Mouse (Mus musculus): ENCODE results near the gene Adgrf5. TPM values are rescaled to one million over a fixed set of nuclear protein-coding genes. Genes with fewer than 3 reads are reported as not detected.
"Not testable (repeated sequence)": the region's sequence is repeated elsewhere in the genome, so short reads cannot be mapped to it uniquely, and the experiment has no call there.

The Adgrf5 gene
- 7.2 and 10.5 TPM in 2 replicates for polyA plus RNA-seq (2016; fragmentation: Nextera tagmentation; extraction: Ambion mirVana)

GRCm38 (mm10) chr17:43359826-43360619 lies at the start of gene Adgrf5:
Gene Adgrf5, plus strand, starts transcription at chr17:43360451.
- Histone ChIP-seq H3K27ac (peak within 1 kb of the TSS; percentile 56; the same call in 1 of the 2 replicates), H3K4me3 (peak within 1 kb of the TSS; percentile 15; the same call in 1 of the 2 replicates), H3K9me3 (replicated peaks) (no peaks in the 10 kb centered on the region), H3K36me3 (no peaks in the 10 kb centered on the region), H3K27me3 (ENCODE audit: low read depth, poor library complexity, severe bottlenecking) (no peaks in the 10 kb centered on the region), H3K4me1 (peaks cover 22% of the 10 kb centered on the region)
- WGBS: 65% methylated on average over 16 of the region's 16 CpGs
- DNase-seq (ENCODE audit: low spot score): no peak

DNA sequence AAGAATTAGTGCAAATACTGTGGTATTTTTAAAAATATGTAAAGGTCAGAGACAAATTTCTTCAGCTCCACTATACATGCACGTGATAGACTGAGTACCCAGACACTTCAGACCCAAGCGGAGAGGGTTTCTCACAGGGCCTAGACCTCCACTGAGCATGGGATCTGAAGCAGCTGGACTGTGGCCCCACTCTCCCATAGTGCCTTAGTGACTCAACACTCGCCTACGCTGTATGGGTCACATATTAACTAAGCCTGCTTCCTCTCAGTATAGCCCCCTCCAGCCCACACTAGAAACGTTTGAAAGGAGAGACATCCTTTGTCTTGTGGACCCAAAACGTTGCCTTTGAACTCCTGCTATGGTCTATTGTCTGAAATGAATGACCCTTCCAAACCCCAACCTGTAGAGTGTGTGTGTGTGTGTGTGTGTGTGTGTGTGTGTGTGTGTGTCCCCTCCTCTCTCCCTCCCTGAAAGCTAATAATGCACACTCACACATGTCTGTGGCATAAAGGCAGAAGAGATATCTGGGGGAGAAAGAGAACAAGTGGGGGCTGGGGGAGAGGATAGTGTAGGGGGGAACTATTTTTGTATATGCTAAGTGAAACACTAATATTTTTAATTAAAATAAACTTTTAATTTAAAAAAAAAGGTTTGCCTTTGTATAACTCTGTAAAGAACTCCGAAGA lies 34.1 kb upstream of the Adgrf5 start:
- H3K9me3 ChIP-seq (replicated peaks): no peaks in the 10 kb centered on the region
- H3K4me1 ChIP-seq: peaks cover 12% of the 10 kb centered on the region
- no peaks in the 10 kb centered on the region for H3K27me3 ChIP-seq (ENCODE audit: low read depth, poor library complexity, severe bottlenecking)
- no peak overlapping the region for H3K4me3 ChIP-seq
- WGBS: 65% methylated on average over 7 of the region's 7 CpGs
- peak overlapping the region; percentile 91 for H3K27ac ChIP-seq
- DNase-seq (ENCODE audit: low spot score): no peak
- no peaks in the 10 kb centered on the region for H3K36me3 ChIP-seq

DNA sequence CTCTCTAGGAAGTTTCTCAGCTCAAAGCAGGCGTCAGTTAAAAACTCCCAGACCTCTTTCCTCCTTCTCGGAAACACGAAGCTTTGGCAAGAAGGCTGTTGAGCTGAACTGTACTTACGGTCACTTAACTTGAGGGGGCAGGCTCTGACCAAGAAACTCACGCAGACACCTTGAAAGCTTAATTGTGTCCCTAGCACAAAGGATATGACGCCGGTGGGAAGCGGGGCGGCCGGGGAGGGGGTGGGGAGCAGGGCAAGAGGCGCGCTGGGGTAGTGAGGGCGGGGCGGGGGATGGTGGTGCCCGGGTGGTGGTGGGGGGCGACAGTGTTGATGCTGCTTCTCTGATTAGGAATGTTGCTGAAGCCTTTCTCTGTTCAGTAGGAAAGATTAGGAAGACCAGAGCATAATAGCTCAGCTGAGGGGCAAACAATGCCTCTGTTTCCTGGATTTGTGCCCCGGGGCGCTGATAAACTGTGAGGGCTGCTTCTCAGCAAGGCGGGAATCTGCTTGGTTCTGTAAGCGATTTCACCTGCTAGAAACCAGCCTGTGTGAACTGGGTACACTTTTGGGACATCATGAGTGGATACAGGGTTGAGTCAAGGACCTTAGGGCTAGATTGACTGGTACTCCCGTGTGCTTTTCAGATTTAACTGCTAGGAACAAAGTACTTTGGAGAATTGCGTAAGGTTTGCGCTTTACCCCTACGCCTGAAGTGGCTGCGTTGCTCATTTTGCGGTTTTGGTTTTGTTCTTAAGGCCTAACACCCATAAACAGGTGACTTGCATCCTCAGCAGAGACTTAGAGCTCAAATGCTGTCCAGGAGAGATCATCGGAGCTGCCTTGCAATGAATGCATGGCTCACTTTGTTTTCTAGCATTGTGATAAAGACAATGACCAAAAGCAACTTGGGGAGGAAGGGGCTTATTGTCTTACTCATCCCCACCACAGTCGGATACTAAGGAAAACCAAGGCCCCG lies 33.2 kb upstream of the Adgrf5 start:
- peak overlapping the region; percentile 50 for H3K4me3 ChIP-seq
- no peaks in the 10 kb centered on the region for H3K36me3 ChIP-seq
- peak; percentile 77 for DNase-seq (ENCODE audit: low spot score)
- 18% methylated on average over 29 of the region's 29 CpGs for WGBS
- H3K9me3 ChIP-seq (replicated peaks): no peaks in the 10 kb centered on the region
- peak overlapping the region; percentile 91 for H3K27ac ChIP-seq
- H3K4me1 ChIP-seq: peaks cover 12% of the 10 kb centered on the region
- H3K27me3 ChIP-seq (ENCODE audit: low read depth, poor library complexity, severe bottlenecking): no peaks in the 10 kb centered on the region

GRCm38 (mm10) chr17:43327810-43328209 lies 32.4 kb upstream of the Adgrf5 start:
- Histone ChIP-seq H3K9me3 (replicated peaks) (no peaks in the 10 kb centered on the region), H3K27me3 (ENCODE audit: low read depth, poor library complexity, severe bottlenecking) (no peaks in the 10 kb centered on the region), H3K27ac (peak overlapping the region; percentile 91; the same call in 1 of the 2 replicates), H3K36me3 (no peaks in the 10 kb centered on the region), H3K4me1 (peaks cover 20% of the 10 kb centered on the region), H3K4me3 (no peak overlapping the region)
- 86% methylated on average over 6 of the region's 6 CpGs for WGBS
- DNase-seq (ENCODE audit: low spot score): no peak

GRCm38 (mm10) chr17:43329216-43329615 lies 31.0 kb upstream of the Adgrf5 start:
- H3K27ac ChIP-seq: 0 out of 2 replicates have a peak overlapping the region, but pooled peaks have one; percentile 23
- 88% methylated on average over 4 of the region's 4 CpGs for WGBS
- no peaks in the 10 kb centered on the region for H3K36me3 ChIP-seq
- H3K4me1 ChIP-seq: peaks cover 27% of the 10 kb centered on the region
- no peak for DNase-seq (ENCODE audit: low spot score)
- no peaks in the 10 kb centered on the region for H3K27me3 ChIP-seq (ENCODE audit: low read depth, poor library complexity, severe bottlenecking)
- H3K9me3 ChIP-seq (replicated peaks): no peaks in the 10 kb centered on the region
- H3K4me3 ChIP-seq: no peak overlapping the region

- no peak for DNase-seq (ENCODE audit: low spot score)
- WGBS: 90% methylated on average over 7 of the region's 7 CpGs
- no peak overlapping the region for H3K27ac ChIP-seq
Observed at GRCm38 (mm10) chr17:43329761-43330183, 30.5 kb upstream of the Adgrf5 start.

DNA sequence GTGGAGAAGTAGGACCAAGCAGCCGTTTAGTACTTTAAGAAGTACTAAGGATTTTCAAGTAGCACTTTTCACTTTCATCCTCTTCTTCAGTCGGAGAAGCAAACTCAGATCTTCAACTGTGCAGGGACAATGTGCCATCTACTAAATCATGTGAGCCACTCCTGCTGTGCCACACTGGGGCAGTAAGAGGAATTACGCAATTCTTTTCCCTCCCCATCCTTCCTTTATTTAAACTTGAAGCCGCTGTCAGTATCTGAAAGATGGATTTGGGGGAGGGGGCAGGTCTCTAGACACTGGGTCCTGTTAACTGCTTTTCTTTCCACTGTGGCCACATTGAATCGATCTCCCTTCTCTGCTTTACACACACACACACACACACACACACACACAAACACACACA lies 27.6 kb upstream of the Adgrf5 start:
- Histone ChIP-seq H3K9me3 (replicated peaks) (no peaks in the 10 kb centered on the region), H3K4me3 (no peak overlapping the region), H3K27ac (peak overlapping the region; percentile 51; the same call in 1 of the 2 replicates), H3K27me3 (ENCODE audit: low read depth, poor library complexity, severe bottlenecking) (no peaks in the 10 kb centered on the region), H3K4me1 (peaks cover 22% of the 10 kb centered on the region), H3K36me3 (no peaks in the 10 kb centered on the region)
- WGBS: 73% methylated on average over 5 of the region's 5 CpGs
- no peak for DNase-seq (ENCODE audit: low spot score)

More at GRCm38 (mm10) chr17:43329761-43330183, 30.5 kb upstream of the Adgrf5 start:
- H3K27me3 ChIP-seq (ENCODE audit: low read depth, poor library complexity, severe bottlenecking): no peaks in the 10 kb centered on the region
- H3K4me1 ChIP-seq: peaks cover 32% of the 10 kb centered on the region
- no peak overlapping the region for H3K4me3 ChIP-seq
- H3K9me3 ChIP-seq (replicated peaks): no peaks in the 10 kb centered on the region
- no peaks in the 10 kb centered on the region for H3K36me3 ChIP-seq

GRCm38 (mm10) chr17:43334074-43334473 lies 26.2 kb upstream of the Adgrf5 start:
- H3K36me3 ChIP-seq: no peaks in the 10 kb centered on the region
- DNase-seq (ENCODE audit: low spot score): no peak
- H3K4me3 ChIP-seq: no peak overlapping the region
- H3K4me1 ChIP-seq: peaks cover 21% of the 10 kb centered on the region
- no peak overlapping the region for H3K27ac ChIP-seq
- H3K9me3 ChIP-seq (replicated peaks): no peaks in the 10 kb centered on the region
- H3K27me3 ChIP-seq (ENCODE audit: low read depth, poor library complexity, severe bottlenecking): no peaks in the 10 kb centered on the region
- WGBS: 69% methylated on average over 9 of the region's 9 CpGs

DNA sequence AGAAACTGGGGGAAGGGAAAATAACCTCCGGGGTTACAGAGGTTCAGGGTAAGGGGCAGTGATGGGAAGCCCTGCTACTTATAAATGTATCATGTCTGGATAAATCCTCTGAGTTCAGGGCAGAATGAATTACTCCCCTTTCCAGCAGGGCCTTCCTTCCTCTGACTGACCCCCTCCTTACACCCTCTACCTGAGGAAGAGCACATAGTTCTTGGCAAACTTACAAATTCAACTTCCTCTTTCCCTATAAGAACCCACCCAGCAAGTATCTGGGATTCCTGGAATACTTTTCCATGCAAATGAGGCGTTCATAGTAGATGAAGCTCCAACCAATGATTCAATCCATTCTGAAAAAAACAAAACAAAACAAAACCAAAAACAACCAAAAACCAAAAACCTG lies 22.6 kb upstream of the Adgrf5 start:
- no peak for DNase-seq (ENCODE audit: low spot score)
- Histone ChIP-seq H3K36me3 (no peaks in the 10 kb centered on the region), H3K27me3 (ENCODE audit: low read depth, poor library complexity, severe bottlenecking) (no peaks in the 10 kb centered on the region), H3K9me3 (replicated peaks) (no peaks in the 10 kb centered on the region), H3K4me3 (no peak overlapping the region), H3K4me1 (peaks cover 14% of the 10 kb centered on the region; the same call in 1 of the 2 replicates), H3K27ac (no peak overlapping the region)
- whole genome bisulfite sequencing: 93% methylated on average over 2 of the region's 2 CpGs

- Histone ChIP-seq H3K9me3 (replicated peaks) (no peaks in the 10 kb centered on the region), H3K4me1 (peaks cover 10% of the 10 kb centered on the region; the same call in 1 of the 2 replicates), H3K36me3 (no peaks in the 10 kb centered on the region), H3K27me3 (ENCODE audit: low read depth, poor library complexity, severe bottlenecking) (no peaks in the 10 kb centered on the region), H3K27ac (no peak overlapping the region), H3K4me3 (no peak overlapping the region)
- DNase-seq (ENCODE audit: low spot score): no peak
- WGBS: 89% methylated on average over 3 of the region's 3 CpGs
Observed at GRCm38 (mm10) chr17:43338279-43338678, 22.0 kb upstream of the Adgrf5 start.

DNA sequence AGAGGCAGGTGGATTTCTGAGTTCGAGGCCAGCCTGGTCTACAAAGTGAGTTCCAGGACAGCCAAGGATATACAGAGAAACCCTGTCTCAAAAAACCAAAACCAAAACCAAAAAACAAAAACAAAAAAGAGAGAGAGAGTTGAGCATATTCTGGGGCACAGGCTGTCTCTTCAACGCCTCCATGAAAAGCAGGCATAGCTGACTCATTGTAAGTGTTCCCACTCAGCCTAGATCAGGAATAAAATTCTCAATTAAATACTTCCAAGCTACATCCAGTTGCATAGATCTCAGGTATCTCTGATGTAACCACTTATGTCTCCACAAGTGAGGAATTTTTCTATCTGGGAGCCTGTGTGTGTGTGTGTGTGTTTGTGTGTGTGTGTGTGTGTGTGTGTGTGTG lies 13.8 kb upstream of the Adgrf5 start:
- not testable (repeated sequence) for H3K27ac ChIP-seq; H3K4me1 ChIP-seq; H3K36me3 ChIP-seq; H3K27me3 ChIP-seq (ENCODE audit: low read depth, poor library complexity, severe bottlenecking); H3K9me3 ChIP-seq (replicated peaks); H3K4me3 ChIP-seq; DNase-seq (ENCODE audit: low spot score)
- 90% methylated on average over 2 of the region's 2 CpGs for WGBS

- WGBS: 39% methylated on average over 9 of the region's 9 CpGs
- H3K27ac ChIP-seq: 0 out of 2 replicates have a peak overlapping the region, but pooled peaks have one; percentile 5
- H3K27me3 ChIP-seq (ENCODE audit: low read depth, poor library complexity, severe bottlenecking): no peaks in the 10 kb centered on the region
- H3K36me3 ChIP-seq: no peaks in the 10 kb centered on the region
- H3K9me3 ChIP-seq (replicated peaks): no peaks in the 10 kb centered on the region
- DNase-seq (ENCODE audit: low spot score): no peak
- peaks cover 22% of the 10 kb centered on the region for H3K4me1 ChIP-seq
- H3K4me3 ChIP-seq: no peak overlapping the region
Observed at GRCm38 (mm10) chr17:43357902-43358539, 2.2 kb upstream of the Adgrf5 start.

Data from limb, embryonic 10.5 days (tissue).